Mouse (Mus musculus) small intestine, adult 2 months (tissue): Measurements from ENCODE around the gene Cp.

Source experiments
- CTCF ChIP-seq: fragments of 200-500 bp; IDR thresholded peaks from 2 replicates; pipeline ENCODE4 v1.5.1; 2012; ENCODE audit warnings: low read depth, mild to moderate bottlenecking, control low read depth, inconsistent platforms, low read length, moderate library complexity, mixed read lengths; ENCODE audit not compliant: insufficient replicate concordance, insufficient read length; ENCODE audit errors: extremely low read depth
- POLR2A ChIP-seq: fragments of 200-500 bp; IDR thresholded peaks from 2 replicates; pipeline ENCODE4 v1.6.1; 2012; ENCODE audit warnings: low read depth, mild to moderate bottlenecking, control low read depth, inconsistent platforms, low read length, moderate library complexity

- TF ChIP-seq CTCF (no peak), POLR2A (no peak)
Observed at GRCm38 (mm10) chr3:20028640-20029039, 71.8 kb downstream of the Cp start.
